Mouse (Mus musculus) lung, postnatal 0 days (tissue): ENCODE measurements around the gene Nrg4.

Source experiments
- CTCF ChIP-seq: IDR thresholded peaks from 2 replicates; pipeline ENCODE4 v1.5.1; 2016; ENCODE audit warnings: antibody characterized with exemption, mild to moderate bottlenecking
- EP300 ChIP-seq: IDR thresholded peaks from 2 replicates; pipeline ENCODE4 v1.6.1; 2016; ENCODE audit warnings: antibody characterized with exemption, mild to moderate bottlenecking, control low read depth

- TF ChIP-seq CTCF: no peak
- no peak for TF ChIP-seq EP300
These were observed 85.8 kb downstream of the Nrg4 start for GRCm38 (mm10) chr9:55240852-55241251.
